Mouse (Mus musculus): ENCODE measurements around the gene Bmi1. TPM values are rescaled to one million over a fixed set of nuclear protein-coding genes. Genes with fewer than 3 reads are reported as not detected.

Gene Bmi1
- polyA plus RNA-seq, 1 experiment from 2014 or later = 10.3 TPM

DNA sequence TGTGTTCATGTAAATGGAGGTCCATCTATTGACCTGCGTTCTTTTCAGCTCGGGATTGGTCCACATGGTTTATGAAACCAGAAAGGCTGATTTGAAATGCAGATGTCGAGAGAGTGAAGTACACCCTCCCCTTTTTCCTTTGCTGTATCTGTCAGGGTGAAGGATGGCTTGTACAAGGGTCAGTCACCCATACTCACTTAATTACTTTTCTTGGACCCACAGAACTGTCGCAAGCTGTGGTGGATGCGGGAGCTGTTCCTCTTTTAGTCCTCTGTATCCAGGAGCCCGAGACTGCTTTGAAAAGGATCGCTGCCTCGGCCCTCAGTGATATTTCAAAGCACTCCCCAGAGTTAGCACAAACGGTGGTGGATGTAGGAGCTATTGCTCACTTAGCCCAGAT, 54.9 kb downstream of the Bmi1 start:
- 48% methylated on average over 9 of the region's 9 CpGs for WGBS

DNA sequence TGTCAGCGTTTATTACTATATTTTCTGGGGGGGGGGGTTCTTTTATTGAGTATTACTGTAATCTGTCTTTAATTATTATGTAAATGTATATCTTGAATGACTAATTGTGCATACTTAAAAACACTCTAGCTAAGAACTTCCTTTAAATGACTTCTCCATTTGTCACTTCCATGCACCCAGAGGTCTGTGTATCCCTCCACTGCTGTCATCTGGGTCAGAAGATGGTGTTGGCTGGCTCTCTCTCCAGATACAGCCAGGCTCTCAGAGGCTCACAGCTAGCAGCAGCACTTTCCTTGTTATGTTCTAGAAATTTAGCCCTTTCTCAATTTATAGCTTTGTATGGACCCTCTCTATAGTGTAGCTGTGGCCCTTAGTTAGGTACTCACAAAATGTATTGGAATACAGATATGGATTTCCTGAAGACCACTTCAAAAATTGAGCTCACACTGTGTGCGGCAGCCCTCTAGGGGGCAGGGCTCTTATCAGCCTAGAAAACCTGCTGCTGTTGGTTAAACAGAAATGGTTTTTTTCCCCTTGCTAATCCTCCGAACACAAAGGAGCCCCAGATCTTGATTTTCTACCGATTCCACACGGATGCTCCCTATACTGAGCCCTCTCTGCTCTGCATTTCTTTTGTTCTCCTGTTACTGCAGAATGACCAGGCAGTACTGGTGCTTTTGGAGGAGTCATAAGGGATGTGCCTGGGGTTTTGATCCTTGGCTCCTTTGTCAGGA, 57.7 kb downstream of the Bmi1 start:
- H3K4me1 ChIP-seq (replicated peaks; ENCODE audit: control insufficient read depth, insufficient read depth, low read length) = no peaks in the 10 kb centered on the region
- no peaks in the 10 kb centered on the region for H3K27me3 ChIP-seq (replicated peaks; ENCODE audit: control insufficient read depth, insufficient read depth, low read length)
- H3K36me3 ChIP-seq (ENCODE audit: control insufficient read depth, insufficient read depth) = no peaks in the 10 kb centered on the region
- no peak for ATAC-seq
- WGBS = 40% methylated on average over 5 of the region's 5 CpGs
- TF ChIP-seq CTCF (IDR thresholded peaks at IDR 0.05; ENCODE audit: low read depth) = peak; percentile 22; the same call in 1 of the 2 replicates
- H3K27ac ChIP-seq (ENCODE audit: low read depth, low read length) = no peak overlapping the region
- H3K9ac ChIP-seq (ENCODE audit: low read depth, low read length) = no peak overlapping the region
- no peak overlapping the region for H3K4me3 ChIP-seq (ENCODE audit: low read depth, low read length)
- no peak overlapping the region for H3K4me2 ChIP-seq (replicated peaks; ENCODE audit: low read depth)
- H3K9me3 ChIP-seq (ENCODE audit: control insufficient read depth) = no peaks in the 10 kb centered on the region

More for the DNA sequence above, 54.9 kb downstream of the Bmi1 start:
- H3K27me3 ChIP-seq (replicated peaks; ENCODE audit: control insufficient read depth, insufficient read depth, low read length) = no peaks in the 10 kb centered on the region
- ATAC-seq = no peak
- no peak overlapping the region for H3K9ac ChIP-seq (ENCODE audit: low read depth, low read length)
- no peak overlapping the region for H3K4me2 ChIP-seq (replicated peaks; ENCODE audit: low read depth)
- no peaks in the 10 kb centered on the region for H3K4me1 ChIP-seq (replicated peaks; ENCODE audit: control insufficient read depth, insufficient read depth, low read length)
- no peak overlapping the region for H3K27ac ChIP-seq (ENCODE audit: low read depth, low read length)
- H3K9me3 ChIP-seq (ENCODE audit: control insufficient read depth) = no peaks in the 10 kb centered on the region
- no peaks in the 10 kb centered on the region for H3K36me3 ChIP-seq (ENCODE audit: control insufficient read depth, insufficient read depth)
- no peak for TF ChIP-seq CTCF (IDR thresholded peaks at IDR 0.05; ENCODE audit: low read depth)
- no peak overlapping the region for H3K4me3 ChIP-seq (ENCODE audit: low read depth, low read length)

Other genes with a start within 250 kb of the Bmi1 start
- 205 and 218 TPM in 2 replicates for gene Commd3, start 4.6 kb upstream of the Bmi1 start, polyA plus RNA-seq (2015; fragmentation: Nextera tagmentation; extraction: Ambion mirVana)
- 0.08 TPM in 1 of 2 replicates, not detected in the other for gene Spag6, start 17.0 kb downstream of the Bmi1 start, polyA plus RNA-seq (2015; fragmentation: Nextera tagmentation; extraction: Ambion mirVana)